Mouse (Mus musculus) liver, embryonic 14.5 days (tissue): Measurements from ENCODE around the gene Limk1. TPM values are rescaled to one million over a fixed set of nuclear protein-coding genes. Genes with fewer than 3 reads are reported as not detected.
A peak's percentile ranks its signal among the peaks of the same experiment; 100 is the strongest.

Source experiments
- ATAC-seq: fragments of 200-750 bp; cut with Nextera tagmentation; 2 replicates; pipeline ENCODE4 v1.8.0; 2017; ENCODE audit warnings: moderate number of reproducible peaks, mild to moderate bottlenecking, moderate library complexity; ENCODE audit not compliant: insufficient read depth
- DNase-seq, 3 experiments: peaks; one replicate each; pipeline ENCODE4 v3.0.0-alpha.2; 2012 to 2013; ENCODE audit warnings: low read depth in 3 of 3, low spot score in 3 of 3
- H3K27ac ChIP-seq: fragments of 300-500 bp; sonication (generic); 2 replicates; pipeline ENCODE4 v1.5.1; 2014; ENCODE audit warnings: moderate library complexity, mild to moderate bottlenecking, control low read depth, inconsistent platforms
- H3K27me3 ChIP-seq: fragments of 300-500 bp; sonication (generic); 2 replicates; pipeline ENCODE4 v1.6.1; 2014; ENCODE audit warnings: mild to moderate bottlenecking, low read length, moderate library complexity; ENCODE audit not compliant: control insufficient read depth, insufficient read depth
- H3K36me3 ChIP-seq: fragments of 300-500 bp; sonication (generic); replicated peaks from 2 replicates; pipeline ENCODE4 v1.6.1; 2014; ENCODE audit warnings: low read depth; ENCODE audit not compliant: control insufficient read depth, insufficient read depth
- H3K4me1 ChIP-seq, 2 experiments: fragments of 200-500 bp in 1 of 2; fragments of 300-500 bp in 1 of 2; sonication (generic) in 1 of 2; replicated peaks; 2 replicates each; pipeline ENCODE4 v1.6.1; 2012 to 2014; ENCODE audit warnings: antibody characterized with exemption in 1 of 2, inconsistent platforms in 1 of 2, low read length in 1 of 2; ENCODE audit not compliant: control insufficient read depth in 2 of 2, insufficient read depth in 2 of 2
- H3K4me2 ChIP-seq: fragments of 300-500 bp; sonication (generic); 2 replicates; pipeline ENCODE4 v1.6.1; 2014; ENCODE audit warnings: low read depth, mild to moderate bottlenecking, control low read depth, moderate library complexity
- H3K4me3 ChIP-seq, 2 experiments: fragments of 200-500 bp in 1 of 2; fragments of 300-500 bp in 1 of 2; sonication (generic) in 1 of 2; 2 replicates each; pipeline ENCODE4 v1.5.1; 2012 to 2014; ENCODE audit warnings: low read depth in 2 of 2, low read length in 2 of 2, mild to moderate bottlenecking in 2 of 2, control low read depth in 1 of 2, inconsistent platforms in 1 of 2, moderate library complexity in 1 of 2; ENCODE audit not compliant: insufficient read depth in 1 of 2
- H3K9ac ChIP-seq: fragments of 300-500 bp; sonication (generic); replicated peaks from 2 replicates; pipeline ENCODE4 v1.6.1; 2014; ENCODE audit warnings: mild to moderate bottlenecking, control low read depth, moderate library complexity
- H3K9me3 ChIP-seq: fragments of 300-500 bp; sonication (generic); 2 replicates; pipeline ENCODE4 v1.6.1; 2016; ENCODE audit warnings: low read length, mixed read lengths; ENCODE audit not compliant: control insufficient read depth
- CTCF ChIP-seq: IDR thresholded peaks from 2 replicates; pipeline ENCODE4 v1.5.1; 2016; ENCODE audit warnings: antibody characterized with exemption, low read depth, control low read depth
- EP300 ChIP-seq: IDR thresholded peaks from 2 replicates; pipeline ENCODE4 v1.6.1; 2016; ENCODE audit warnings: antibody characterized with exemption, low read depth
- WGBS: fragments of 180-500 bp; shearing (Covaris S2); extraction: QIAGEN DNeasy Blood & Tissue Kit; methylation state at CpG from one replicate; pipeline ENCODE4 v1.1.7; 2014; ENCODE audit not compliant: insufficient replicate concordance; 5-methylcytosine and 5-hydroxymethylcytosine counted together
- polyA plus RNA-seq, 2 experiments: library from polyadenylated mRNA; depleted of rRNA in 1 of 2; stranded (reverse) in 1 of 2; unstranded in 1 of 2; fragments of >200 nt; fragmentation: Nextera tagmentation in 1 of 2; extraction: Ambion mirVana in 1 of 2; gene quantifications; 2 replicates each; pipeline versions ENCODE4 v1.2.1 to v1.2.3; 2012 to 2014

The Limk1 gene
- polyA plus RNA-seq, 2 experiments = 0.89 to 2.2 TPM

GRCm38 (mm10) chr5:134647394-134647793 lies 41.0 kb downstream of the Limk1 start:
- H3K36me3 ChIP-seq = no peaks in the 10 kb centered on the region
- H3K4me2 ChIP-seq = no peak overlapping the region
- no peaks in the 10 kb centered on the region for H3K27me3 ChIP-seq
- H3K27ac ChIP-seq = no peak overlapping the region
- ATAC-seq (0 out of 2 replicates have a peak, but pooled peaks have one; percentile 14), DNase-seq (no peak)
- 48% methylated on average over 2 of the region's 2 CpGs for WGBS
- H3K4me3 ChIP-seq = no peak overlapping the region
- TF ChIP-seq EP300 (no peak), CTCF (no peak)
- H3K9ac ChIP-seq = no peak overlapping the region
- peaks cover 0 to 3% of the 10 kb centered on the region in 2 experiments; a peak in 2 of 4 replicates for H3K4me1 ChIP-seq
- no peaks in the 10 kb centered on the region for H3K9me3 ChIP-seq

- 52% methylated on average over 4 of the region's 4 CpGs for WGBS
- ATAC-seq = no peak
- H3K27ac ChIP-seq = no peak overlapping the region
- H3K36me3 ChIP-seq = no peaks in the 10 kb centered on the region
- H3K4me3 ChIP-seq = no peak overlapping the region
- H3K4me2 ChIP-seq = no peak overlapping the region
- no peaks in the 10 kb centered on the region for H3K27me3 ChIP-seq
- peaks cover 0 to 3% of the 10 kb centered on the region in 2 experiments; a peak in 2 of 4 replicates for H3K4me1 ChIP-seq
- H3K9me3 ChIP-seq = no peaks in the 10 kb centered on the region
- no peak for DNase-seq
- H3K9ac ChIP-seq = no peak overlapping the region
- TF ChIP-seq EP300 (no peak), CTCF (peak; percentile 19; the same call in 1 of the 2 replicates)
Observed at GRCm38 (mm10) chr5:134646461-134646860, 41.9 kb downstream of the Limk1 start.

GRCm38 (mm10) chr5:134644643-134645118 lies 43.7 kb downstream of the Limk1 start:
- Histone ChIP-seq H3K27me3 (no peaks in the 10 kb centered on the region), H3K27ac (no peak overlapping the region), H3K9ac (no peak overlapping the region), H3K36me3 (no peaks in the 10 kb centered on the region), H3K9me3 (no peaks in the 10 kb centered on the region), H3K4me1 (peaks cover 3 to 6% of the 10 kb centered on the region in 2 experiments; a peak in 3 of 4 replicates), H3K4me2 (no peak overlapping the region), H3K4me3 (no peak overlapping the region)
- ATAC-seq (no peak), DNase-seq (no peak)
- TF ChIP-seq EP300 (no peak), CTCF (no peak)
- 38% methylated on average over 8 of the region's 8 CpGs for WGBS

GRCm38 (mm10) chr5:134644121-134644520 lies 44.3 kb downstream of the Limk1 start:
- TF ChIP-seq EP300 = no peak
- 0 out of 2 replicates have a peak, but pooled peaks have one; percentile 13 for TF ChIP-seq CTCF
- Histone ChIP-seq H3K9ac (no peak overlapping the region), H3K36me3 (no peaks in the 10 kb centered on the region), H3K27me3 (no peaks in the 10 kb centered on the region), H3K9me3 (no peaks in the 10 kb centered on the region), H3K4me3 (no peak overlapping the region), H3K4me1 (peaks cover 5 to 7% of the 10 kb centered on the region in 2 experiments; a peak in 3 of 4 replicates), H3K27ac (no peak overlapping the region), H3K4me2 (no peak overlapping the region)
- ATAC-seq (no peak), DNase-seq (no peak)
- 48% methylated on average over 1 of the region's 1 CpGs for WGBS

GRCm38 (mm10) chr5:134640371-134640770 lies 48.0 kb downstream of the Limk1 start:
- TF ChIP-seq EP300 (no peak), CTCF (no peak)
- Histone ChIP-seq H3K9me3 (no peaks in the 10 kb centered on the region), H3K4me1 (peaks cover 12 to 13% of the 10 kb centered on the region in 2 experiments), H3K27me3 (no peaks in the 10 kb centered on the region), H3K4me2 (no peak overlapping the region), H3K27ac (no peak overlapping the region), H3K9ac (no peak overlapping the region), H3K36me3 (peaks cover 8% of the 10 kb centered on the region), H3K4me3 (no peak overlapping the region)
- WGBS = 75% methylated on average over 3 of the region's 3 CpGs
- DNase-seq = no peak
- ATAC-seq = no peak
